In genomic region chr2:102038229-102038894, GRCm38 (mm10) we compare ENCODE assay signal across 8 mouse cellular contexts.
DNase-seq lines count a peak whose midpoint lies in the region; ATAC-seq and TF ChIP-seq lines count a peak whose summit lies in the region.

No protein-coding gene starts in this region.

- TF ChIP-seq POLR2A in brain, embryonic 14.5 days (IDR thresholded peaks at IDR 0.05; ENCODE audit: borderline replicate concordance, extremely low read depth, insufficient read depth, insufficient read length, poor library complexity, severe bottlenecking): no peak

- H3K4me2 ChIP-seq in kidney, embryonic 16.5 days (replicated peaks; ENCODE audit: low read depth, low read length): no peak overlapping the region
- H3K4me2 ChIP-seq in midbrain, embryonic 11.5 days: no peak overlapping the region
- no peak overlapping the region for H3K4me2 ChIP-seq in stomach, embryonic 16.5 days (ENCODE audit: low read depth, low read length)

- peaks cover 33% of the 10 kb centered on the region for H3K4me1 ChIP-seq in kidney, embryonic 16.5 days (ENCODE audit: insufficient read depth, low read length)
- H3K4me1 ChIP-seq in midbrain, embryonic 11.5 days (ENCODE audit: control insufficient read depth, insufficient read depth, low read length): peaks cover 5% of the 10 kb centered on the region; the same call in 1 of the 2 replicates
- peaks cover 22% of the 10 kb centered on the region for H3K4me1 ChIP-seq in stomach, embryonic 16.5 days (ENCODE audit: control insufficient read depth, insufficient read depth, low read length)

- H3K27ac ChIP-seq in kidney, embryonic 16.5 days (ENCODE audit: low read length): no peak overlapping the region
- no peak overlapping the region for H3K27ac ChIP-seq in midbrain, embryonic 11.5 days (ENCODE audit: low read depth, low read length)
- no peak overlapping the region for H3K27ac ChIP-seq in stomach, embryonic 16.5 days (ENCODE audit: low read length)

- no peaks in the 10 kb centered on the region for H3K36me3 ChIP-seq in kidney, embryonic 16.5 days (ENCODE audit: insufficient read depth, low read length)
- H3K36me3 ChIP-seq in midbrain, embryonic 11.5 days (ENCODE audit: control insufficient read depth, insufficient read depth, low read length): no peaks in the 10 kb centered on the region
- no peaks in the 10 kb centered on the region for H3K36me3 ChIP-seq in stomach, embryonic 16.5 days (ENCODE audit: control insufficient read depth, insufficient read depth, low read length)

- no peaks in the 10 kb centered on the region for H3K9me3 ChIP-seq in kidney, embryonic 16.5 days (ENCODE audit: low read length)
- H3K9me3 ChIP-seq in midbrain, embryonic 11.5 days (ENCODE audit: control insufficient read depth, low read length): no peaks in the 10 kb centered on the region
- no peaks in the 10 kb centered on the region for H3K9me3 ChIP-seq in stomach, embryonic 16.5 days (replicated peaks; ENCODE audit: control insufficient read depth, low read length)

- H3K9ac ChIP-seq in kidney, embryonic 16.5 days (replicated peaks; ENCODE audit: low read length): no peak overlapping the region
- no peak overlapping the region for H3K9ac ChIP-seq in midbrain, embryonic 11.5 days (ENCODE audit: low read length)
- H3K9ac ChIP-seq in stomach, embryonic 16.5 days (ENCODE audit: low read length): no peak overlapping the region

- no peak for ATAC-seq in kidney, embryonic 16.5 days (ENCODE audit: low FRiP score, low TSS enrichment)
- peak; percentile 41; the same call in 1 of the 2 replicates for ATAC-seq in midbrain, embryonic 11.5 days (ENCODE audit: low FRiP score)
- ATAC-seq in stomach, embryonic 16.5 days (ENCODE audit: insufficient read depth, low FRiP score): peak; percentile 51; the same call in 1 of the 2 replicates

- no peak overlapping the region for H3K4me3 ChIP-seq in kidney, embryonic 16.5 days (ENCODE audit: low read length)
- H3K4me3 ChIP-seq in midbrain, embryonic 11.5 days (ENCODE audit: low read depth, low read length): no peak overlapping the region
- no peak overlapping the region for H3K4me3 ChIP-seq in stomach, embryonic 16.5 days (replicated peaks; ENCODE audit: low read length)

- no peaks in the 10 kb centered on the region for H3K27me3 ChIP-seq in kidney, embryonic 16.5 days (ENCODE audit: insufficient read depth, low read length)
- no peaks in the 10 kb centered on the region for H3K27me3 ChIP-seq in midbrain, embryonic 11.5 days (ENCODE audit: control insufficient read depth, insufficient read depth, low read length)
- no peaks in the 10 kb centered on the region for H3K27me3 ChIP-seq in stomach, embryonic 16.5 days (ENCODE audit: control insufficient read depth, insufficient read depth, low read length)

- TF ChIP-seq CTCF in brain, embryonic 14.5 days (IDR thresholded peaks at IDR 0.05; ENCODE audit: borderline replicate concordance, extremely low read depth, insufficient read depth, insufficient read length): no peak

- 36% methylated on average over 10 of the region's 10 CpGs for WGBS in kidney, embryonic 16.5 days
- 52% methylated on average over 10 of the region's 10 CpGs for WGBS in midbrain, embryonic 11.5 days
- WGBS in stomach, embryonic 16.5 days: 38% methylated on average over 10 of the region's 10 CpGs

- peak; percentile 56 for DNase-seq in kidney, adult 9 months
- peak; percentile 95 for DNase-seq in brain, embryonic 14.5 days (ENCODE audit: low read depth)
- peak; percentile 47 to 53 for DNase-seq in frontal cortex, postnatal 14 days (ENCODE audit: low spot score in 2 of 2)
- peak; percentile 53 to 64 for DNase-seq in kidney, postnatal 25 days
- DNase-seq in midbrain, embryonic 11.5 days (ENCODE audit: low spot score, missing footprints): no peak
- no peak for DNase-seq in spleen, adult 18-20 months

Comparison
In these comparisons a context has a peak if more than half of its experiments do, and no peak if none do; other contexts are left out.
1. DNase-seq: peak in kidney, adult 9 months (single experiment), brain, embryonic 14.5 days (single experiment), frontal cortex, postnatal 14 days (2 of 2) and kidney, postnatal 25 days (2 of 2); none in midbrain, embryonic 11.5 days (single experiment) and spleen, adult 18-20 months (0 of 2).